In the genomic region with DNA sequence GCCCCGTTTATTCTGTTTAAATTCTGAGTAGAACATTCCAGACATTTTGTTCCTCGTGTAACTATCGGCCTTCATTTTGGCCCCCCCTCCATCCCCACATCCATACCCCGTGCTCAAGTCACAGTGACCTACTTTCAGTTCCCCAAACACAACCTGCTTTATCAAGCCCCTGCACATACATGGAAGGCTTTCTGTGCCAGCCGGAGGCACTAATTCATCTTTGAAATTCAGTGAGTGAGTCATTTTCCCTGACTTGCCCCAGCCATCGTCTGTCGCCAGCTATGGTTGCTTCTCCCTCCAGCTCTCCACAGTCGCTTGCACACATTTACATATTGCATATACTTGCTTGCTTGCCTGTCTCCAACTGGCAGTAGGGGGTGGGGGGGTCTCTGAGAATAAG, we compare ENCODE assay signal across 15 mouse cellular contexts. TPM values are rescaled to one million over a fixed set of nuclear protein-coding genes. Genes with fewer than 3 reads are reported as not detected.
A peak's percentile ranks its signal among the peaks of the same experiment; 100 is the strongest.
DNase-seq lines count a peak whose midpoint lies in the region; TF ChIP-seq lines count a peak whose summit lies in the region.
"Had no signal": no experiment of that assay in that cellular context is flagged by ENCODE, and none has a peak within 500 bp of the region (broad histone marks: within the 10 kb centered on the region; RNA-seq: fewer than 3 reads in every experiment).

No protein-coding gene starts in this region.

- TF ChIP-seq CTCF in heart, adult 2 months (IDR thresholded peaks at IDR 0.05), result no peak

- DNase-seq in layer of hippocampus, adult 9-11 months, result peak; percentile 19
- no peak for DNase-seq in layer of hippocampus, postnatal 14 days (ENCODE audit: low spot score in 2 of 2)
- DNase-seq in Muller cell, postnatal 12 days (ENCODE audit: inconsistent ontology term), result peak; percentile 80
- DNase-seq in frontal cortex, postnatal 10 days (ENCODE audit: low spot score in 2 of 2), result peak; percentile 17 to 34
- DNase-seq in right cerebral cortex, postnatal 14 days, result peak; percentile 35
- DNase-seq in heart, adult 2 months, result no peak
- no peak for DNase-seq in cerebellum, adult 11 months
- no peak for DNase-seq in kidney, adult 11 months
- DNase-seq: cerebellum, adult 9-11 months; lung, postnatal 4 days had no signal

- intact Hi-C loops in heart, adult 2 months (cut with DNase I), result loop anchor here (5.0 to 10.0 kb wide), 2 partner anchors 49 to 692 kb away; partner anchors contain the start of gene Smim12

- H3K4me1 ChIP-seq in heart, adult 2 months (ENCODE audit: control insufficient read depth, insufficient read depth, low read length), result no peaks in the 10 kb centered on the region

- no peaks in the 10 kb centered on the region for H3K36me3 ChIP-seq in heart, adult 2 months (ENCODE audit: control insufficient read depth, insufficient read depth, low read length)
- H3K36me3 ChIP-seq: embryonic facial prominence, embryonic 15.5 days; heart, embryonic 15.5 days; intestine, embryonic 15.5 days had no signal

- no peak for TF ChIP-seq EP300 in heart, adult 2 months (IDR thresholded peaks at IDR 0.05; ENCODE audit: insufficient read depth, low read depth, low read length)

- no peak overlapping the region for H3K9ac ChIP-seq in heart, adult 2 months (ENCODE audit: low read depth, low read length)
- H3K9ac ChIP-seq: embryonic facial prominence, embryonic 15.5 days; heart, embryonic 15.5 days; intestine, embryonic 15.5 days had no signal

- 47% methylated on average over 8 of the region's 8 CpGs for WGBS in heart, adult 2 months

- H3K79me2 ChIP-seq in heart, adult 2 months (replicated peaks; ENCODE audit: control insufficient read depth, insufficient read depth, low read length), result no peaks in the 10 kb centered on the region

- no peak for TF ChIP-seq POLR2A in heart, adult 2 months (IDR thresholded peaks at IDR 0.05; ENCODE audit: insufficient read depth, low read depth, low read length)

- no peak overlapping the region for H3K4me3 ChIP-seq in heart, adult 2 months
- H3K4me3 ChIP-seq: embryonic facial prominence, embryonic 15.5 days; heart, embryonic 15.5 days; intestine, embryonic 15.5 days; layer of hippocampus, adult 2 months had no signal

- H3K27me3 ChIP-seq in heart, adult 2 months (ENCODE audit: control insufficient read depth, insufficient read depth, low read length), result no peaks in the 10 kb centered on the region
- H3K27me3 ChIP-seq: embryonic facial prominence, embryonic 15.5 days; heart, embryonic 15.5 days; intestine, embryonic 15.5 days had no signal

- H3K27ac ChIP-seq in heart, adult 2 months, result no peak overlapping the region
- H3K27ac ChIP-seq: embryonic facial prominence, embryonic 15.5 days; heart, embryonic 15.5 days; intestine, embryonic 15.5 days; layer of hippocampus, adult 2 months had no signal

RNA-seq across cellular contexts. Expression of gene Clspn, which starts 3.6 kb away (rescaled TPM):
- 1 to 10 TPM; 2.5 to 2.6 TPM for total RNA-seq in layer of hippocampus, postnatal 14 days (2021)
- under 1 TPM in 1 of 2 experiments, not detected in 1; 0.37 TPM for total RNA-seq in heart, adult 2 months (2021)
- polyA plus RNA-seq in heart, adult 2 months (2012; rRNA removed), result 0.14 and 0.32 TPM in 2 replicates
- total RNA-seq: gastrocnemius, adult 18-20 months had no signal

RNA-seq across cellular contexts. Expression of gene Ago4, which starts 19.8 kb away (rescaled TPM):
- 1 to 10 TPM; 6.4 to 6.7 TPM for total RNA-seq in layer of hippocampus, postnatal 14 days (2021)
- 10 to 100 TPM in 1 of 2 experiments, 1 to 10 TPM in 1; 9.6 to 11.7 TPM for total RNA-seq in heart, adult 2 months (2021)
- polyA plus RNA-seq in heart, adult 2 months (2012; rRNA removed), result 2.2 and 4.2 TPM in 2 replicates

RNA-seq across cellular contexts. Expression of gene 5730409E04Rik, which starts 56.5 kb away (rescaled TPM):
- 10 to 100 TPM; 68.6 TPM for total RNA-seq in layer of hippocampus, postnatal 14 days (2021)
- 10 to 100 TPM; 11.9 to 12.6 TPM for total RNA-seq in heart, adult 2 months (2021)
- polyA plus RNA-seq in heart, adult 2 months (2012; rRNA removed), result 10.6 and 16.8 TPM in 2 replicates

Comparison
In these comparisons a context has a peak if more than half of its experiments do, and no peak if none do; other contexts are left out.
1. DNase-seq: peak in layer of hippocampus, adult 9-11 months (single experiment), Muller cell, postnatal 12 days (single experiment), frontal cortex, postnatal 10 days (2 of 2) and right cerebral cortex, postnatal 14 days (single experiment); none in layer of hippocampus, postnatal 14 days (0 of 2), heart, adult 2 months (0 of 2), cerebellum, adult 11 months (single experiment) and kidney, adult 11 months (single experiment).
2. RNA of gene 5730409E04Rik, which starts 56.5 kb away (total RNA-seq): 68.6 TPM in layer of hippocampus, postnatal 14 days; 11.9 to 12.6 TPM in heart, adult 2 months; every median in the first group is over 4 times any median in the second.